Mouse (Mus musculus): ENCODE results near the gene Gm20696.

DNA sequence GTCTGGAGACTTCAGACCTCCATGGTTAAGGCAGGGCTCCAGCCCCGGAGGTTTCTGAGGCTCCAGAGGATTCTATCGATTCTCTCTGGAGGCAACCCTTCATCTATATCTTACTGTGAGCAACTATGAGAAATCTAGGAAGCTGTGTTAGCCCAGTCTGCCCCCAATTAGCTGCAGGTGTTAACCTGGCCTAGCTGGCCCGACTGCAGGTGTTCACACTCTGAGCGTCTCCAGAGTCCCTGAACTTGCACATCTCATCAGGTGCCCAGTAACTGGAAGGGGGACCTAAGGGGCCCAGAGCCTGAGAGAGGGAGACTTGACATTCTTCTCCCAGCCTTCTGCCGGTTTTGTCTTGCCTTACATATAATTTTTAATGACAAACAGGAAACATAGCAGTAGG lies 278.6 kb downstream of the Gm20696 start:
- TF ChIP-seq CTCF (IDR thresholded peaks at IDR 0.05; ENCODE audit: low read depth) = no peak
- TF ChIP-seq EP300 (IDR thresholded peaks at IDR 0.05; ENCODE audit: low read depth) = no peak

Data from liver, embryonic 14.5 days (tissue).